Mouse (Mus musculus) embryonic facial prominence, embryonic 13.5 days (tissue): ENCODE measurements around the gene Gse1. TPM values are rescaled to one million over a fixed set of nuclear protein-coding genes. Genes with fewer than 3 reads are reported as not detected.

Experiments used
- ATAC-seq: fragments of 200-750 bp; cut with Nextera tagmentation; 2 replicates; pipeline ENCODE4 v1.8.0; 2017; ENCODE audit warnings: low read depth; ENCODE audit not compliant: insufficient number of reproducible peaks, insufficient read depth, low FRiP score, low TSS enrichment
- H3K27ac ChIP-seq: fragments of 300-500 bp; sonication (generic); 2 replicates; pipeline ENCODE4 v1.5.1; 2015; ENCODE audit warnings: moderate library complexity, mild to moderate bottlenecking, inconsistent platforms
- H3K27me3 ChIP-seq: fragments of 300-500 bp; sonication (generic); 2 replicates; pipeline ENCODE4 v1.6.1; 2015; ENCODE audit warnings: mild to moderate bottlenecking, inconsistent platforms
- H3K36me3 ChIP-seq: fragments of 300-500 bp; sonication (generic); 2 replicates; pipeline ENCODE4 v1.6.1; 2015; ENCODE audit warnings: mild to moderate bottlenecking, inconsistent platforms
- H3K4me1 ChIP-seq: fragments of 300-500 bp; sonication (generic); 2 replicates; pipeline ENCODE4 v1.6.1; 2015; ENCODE audit warnings: inconsistent platforms
- H3K4me2 ChIP-seq: fragments of 300-500 bp; sonication (generic); 2 replicates; pipeline ENCODE4 v1.6.1; 2015; ENCODE audit warnings: moderate library complexity, mild to moderate bottlenecking, inconsistent platforms
- H3K4me3 ChIP-seq: fragments of 300-500 bp; sonication (generic); 2 replicates; pipeline ENCODE4 v1.5.1; 2015; ENCODE audit warnings: mild to moderate bottlenecking, inconsistent platforms
- H3K9ac ChIP-seq: fragments of 300-500 bp; sonication (generic); 2 replicates; pipeline ENCODE4 v1.6.1; 2015; ENCODE audit warnings: mild to moderate bottlenecking, inconsistent platforms
- H3K9me3 ChIP-seq: fragments of 300-500 bp; sonication (generic); 2 replicates; pipeline ENCODE4 v1.6.1; 2016; ENCODE audit warnings: inconsistent platforms
- WGBS: fragments of 180-500 bp; shearing (Covaris S2); methylation state at CpG from one replicate; pipeline ENCODE4 v1.1.7; 2015; ENCODE audit warnings: mixed read lengths; 5-methylcytosine and 5-hydroxymethylcytosine counted together
- polyA plus RNA-seq: library from polyadenylated mRNA; unstranded; fragments of >200 nt; fragmentation: Nextera tagmentation; extraction: Ambion mirVana; gene quantifications from 2 replicates; pipeline ENCODE4 v1.2.1, GENCODE M21; 2015

Gse1 gene
- polyA plus RNA-seq, 1 experiment from 2014 or later, result 8.6 TPM

- ATAC-seq, result no peak
- Histone ChIP-seq H3K27ac (peak overlapping the region; percentile 22; the same call in 1 of the 2 replicates), H3K36me3 (no peaks in the 10 kb centered on the region), H3K9ac (peak overlapping the region; percentile 52; the same call in 1 of the 2 replicates), H3K4me3 (no peak overlapping the region), H3K4me2 (0 out of 2 replicates have a peak overlapping the region, but pooled peaks have one; percentile 9), H3K27me3 (no peaks in the 10 kb centered on the region), H3K9me3 (no peaks in the 10 kb centered on the region), H3K4me1 (peaks cover 87% of the 10 kb centered on the region)
- 22% methylated on average over 5 of the region's 5 CpGs for WGBS
These were observed 282.7 kb downstream of the Gse1 start for GRCm38 (mm10) chr8:120510863-120511457.

GRCm38 (mm10) chr8:120511737-120512136 lies 283.5 kb downstream of the Gse1 start:
- Histone ChIP-seq H3K36me3 (no peaks in the 10 kb centered on the region), H3K4me2 (peak overlapping the region; percentile 9; the same call in 1 of the 2 replicates), H3K27me3 (no peaks in the 10 kb centered on the region), H3K27ac (peak overlapping the region; percentile 39; the same call in 1 of the 2 replicates), H3K4me3 (no peak overlapping the region), H3K4me1 (peaks cover 87% of the 10 kb centered on the region), H3K9ac (peak overlapping the region; percentile 52), H3K9me3 (no peaks in the 10 kb centered on the region)
- WGBS, result 24% methylated on average over 8 of the region's 8 CpGs
- ATAC-seq, result no peak

GRCm38 (mm10) chr8:120512326-120512725 lies 284.1 kb downstream of the Gse1 start:
- peak overlapping the region; percentile 39; the same call in 1 of the 2 replicates for H3K27ac ChIP-seq
- ATAC-seq, result no peak
- H3K4me1 ChIP-seq, result peaks cover 92% of the 10 kb centered on the region
- H3K4me3 ChIP-seq, result no peak overlapping the region
- WGBS, result 24% methylated on average over 11 of the region's 11 CpGs
- H3K4me2 ChIP-seq, result peak overlapping the region; percentile 9; the same call in 1 of the 2 replicates
- no peaks in the 10 kb centered on the region for H3K27me3 ChIP-seq
- H3K36me3 ChIP-seq, result no peaks in the 10 kb centered on the region
- no peaks in the 10 kb centered on the region for H3K9me3 ChIP-seq
- H3K9ac ChIP-seq, result 0 out of 2 replicates have a peak overlapping the region, but pooled peaks have one; percentile 52

GRCm38 (mm10) chr8:120513145-120513544 lies 284.9 kb downstream of the Gse1 start:
- Histone ChIP-seq H3K27me3 (no peaks in the 10 kb centered on the region), H3K4me3 (no peak overlapping the region)

GRCm38 (mm10) chr8:120513638-120514461 lies 285.6 kb downstream of the Gse1 start:
- WGBS, result 20% methylated on average over 26 of the region's 26 CpGs

More at GRCm38 (mm10) chr8:120513145-120513544, 284.9 kb downstream of the Gse1 start:
- Histone ChIP-seq H3K4me2 (no peak overlapping the region), H3K9ac (no peak overlapping the region), H3K9me3 (no peaks in the 10 kb centered on the region), H3K36me3 (no peaks in the 10 kb centered on the region), H3K27ac (no peak overlapping the region), H3K4me1 (peaks cover 94% of the 10 kb centered on the region)
- WGBS, result 42% methylated on average over 6 of the region's 6 CpGs
- no peak for ATAC-seq

GRCm38 (mm10) chr8:120515214-120515613 lies 287.0 kb downstream of the Gse1 start:
- ATAC-seq, result no peak
- Histone ChIP-seq H3K9me3 (no peaks in the 10 kb centered on the region), H3K4me2 (no peak overlapping the region), H3K27me3 (no peaks in the 10 kb centered on the region), H3K27ac (no peak overlapping the region), H3K9ac (no peak overlapping the region), H3K36me3 (no peaks in the 10 kb centered on the region), H3K4me1 (peaks cover 92% of the 10 kb centered on the region), H3K4me3 (no peak overlapping the region)
- WGBS, result 84% methylated on average over 2 of the region's 2 CpGs

More at GRCm38 (mm10) chr8:120513638-120514461, 285.6 kb downstream of the Gse1 start:
- Histone ChIP-seq H3K27me3 (no peaks in the 10 kb centered on the region), H3K27ac (no peak overlapping the region), H3K9me3 (no peaks in the 10 kb centered on the region), H3K36me3 (no peaks in the 10 kb centered on the region), H3K4me1 (peaks cover 94% of the 10 kb centered on the region), H3K9ac (peak overlapping the region; percentile 32; the same call in 1 of the 2 replicates), H3K4me2 (no peak overlapping the region), H3K4me3 (no peak overlapping the region)
- no peak for ATAC-seq

GRCm38 (mm10) chr8:120515650-120516049 lies 287.4 kb downstream of the Gse1 start:
- Histone ChIP-seq H3K4me3 (no peak overlapping the region), H3K4me1 (peaks cover 92% of the 10 kb centered on the region), H3K36me3 (no peaks in the 10 kb centered on the region), H3K27ac (no peak overlapping the region), H3K4me2 (no peak overlapping the region), H3K9me3 (no peaks in the 10 kb centered on the region), H3K27me3 (no peaks in the 10 kb centered on the region), H3K9ac (no peak overlapping the region)
- ATAC-seq, result no peak
- WGBS, result 89% methylated on average over 6 of the region's 6 CpGs

GRCm38 (mm10) chr8:120516182-120516755 lies 288.0 kb downstream of the Gse1 start:
- Histone ChIP-seq H3K9me3 (no peaks in the 10 kb centered on the region), H3K36me3 (no peaks in the 10 kb centered on the region), H3K4me1 (peaks cover 92% of the 10 kb centered on the region), H3K27me3 (no peaks in the 10 kb centered on the region), H3K4me2 (peak overlapping the region; percentile 40), H3K4me3 (no peak overlapping the region), H3K9ac (0 out of 2 replicates have a peak overlapping the region, but pooled peaks have one; percentile 40), H3K27ac (no peak overlapping the region)
- 16% methylated on average over 12 of the region's 12 CpGs for WGBS
- no peak for ATAC-seq

- no peak for ATAC-seq
- Histone ChIP-seq H3K4me1 (peaks cover 85% of the 10 kb centered on the region), H3K4me2 (no peak overlapping the region), H3K27ac (peak overlapping the region; percentile 28; the same call in 1 of the 2 replicates), H3K4me3 (no peak overlapping the region), H3K27me3 (no peaks in the 10 kb centered on the region; the same call in 1 of the 2 replicates), H3K9me3 (no peaks in the 10 kb centered on the region), H3K36me3 (no peaks in the 10 kb centered on the region), H3K9ac (peak overlapping the region; percentile 27; the same call in 1 of the 2 replicates)
- 44% methylated on average over 11 of the region's 11 CpGs for WGBS
These were observed 289.6 kb downstream of the Gse1 start for GRCm38 (mm10) chr8:120517666-120518410.

GRCm38 (mm10) chr8:120518736-120519534 lies 290.7 kb downstream of the Gse1 start:
- Histone ChIP-seq H3K4me2 (no peak overlapping the region), H3K4me3 (no peak overlapping the region), H3K9ac (no peak overlapping the region), H3K36me3 (no peaks in the 10 kb centered on the region), H3K27ac (no peak overlapping the region), H3K9me3 (no peaks in the 10 kb centered on the region), H3K4me1 (peaks cover 78% of the 10 kb centered on the region), H3K27me3 (no peaks in the 10 kb centered on the region; the same call in 1 of the 2 replicates)
- ATAC-seq, result 0 out of 2 replicates have a peak, but pooled peaks have one; percentile 12
- WGBS, result 57% methylated on average over 14 of the region's 14 CpGs
